ENCODE assay signal across 24 mouse cellular contexts in genomic region chr10:76693446-76693845, GRCm38 (mm10). TPM values are rescaled to one million over a fixed set of nuclear protein-coding genes. Genes with fewer than 3 reads are reported as not detected.
DNase-seq lines count a peak whose midpoint lies in the region; ATAC-seq and TF ChIP-seq lines count a peak whose summit lies in the region.
"Had no signal": no experiment of that assay in that cellular context is flagged by ENCODE, and none has a peak within 500 bp of the region (broad histone marks: within the 10 kb centered on the region; RNA-seq: fewer than 3 reads in every experiment).

No protein-coding gene starts in this region.

- no peak for ATAC-seq in stomach, embryonic 14.5 days (ENCODE audit: insufficient number of reproducible peaks, insufficient read depth, low FRiP score, low read depth)
- ATAC-seq in stomach, postnatal 0 days (ENCODE audit: low FRiP score, low TSS enrichment), result no peak
- ATAC-seq in stomach, embryonic 16.5 days (ENCODE audit: insufficient read depth, low FRiP score), result no peak
- ATAC-seq: activated CD4-positive, CD25-positive, alpha-beta regulatory T cell, adult 4 months; CD4-positive, CD25-positive, alpha-beta regulatory T cell, adult 4 months; forebrain, embryonic 14.5 days; forebrain, embryonic 16.5 days; Patski had no signal

- H3K36me3 ChIP-seq in stomach, embryonic 14.5 days (ENCODE audit: control insufficient read depth, insufficient read depth, low read length), result no peaks in the 10 kb centered on the region
- no peaks in the 10 kb centered on the region for H3K36me3 ChIP-seq in stomach, postnatal 0 days (ENCODE audit: control insufficient read depth, insufficient read depth, low read length)
- no peaks in the 10 kb centered on the region for H3K36me3 ChIP-seq in stomach, embryonic 16.5 days (ENCODE audit: control insufficient read depth, insufficient read depth, low read length)
- H3K36me3 ChIP-seq: embryonic facial prominence, embryonic 10.5 days; embryonic facial prominence, embryonic 12.5 days; G1E had no signal

- no peaks in the 10 kb centered on the region for H3K27me3 ChIP-seq in stomach, embryonic 14.5 days (ENCODE audit: control insufficient read depth, insufficient read depth, low read length)
- no peaks in the 10 kb centered on the region for H3K27me3 ChIP-seq in stomach, postnatal 0 days (ENCODE audit: control insufficient read depth, insufficient read depth, low read length)
- H3K27me3 ChIP-seq in stomach, embryonic 16.5 days (ENCODE audit: control insufficient read depth, insufficient read depth, low read length), result no peaks in the 10 kb centered on the region
- H3K27me3 ChIP-seq: embryonic facial prominence, embryonic 12.5 days had no signal

- no peak overlapping the region for H3K9ac ChIP-seq in stomach, embryonic 14.5 days (replicated peaks; ENCODE audit: low read depth, low read length)
- no peak overlapping the region for H3K9ac ChIP-seq in stomach, postnatal 0 days (ENCODE audit: low read length)
- H3K9ac ChIP-seq in stomach, embryonic 16.5 days (ENCODE audit: low read length), result no peak overlapping the region
- H3K9ac ChIP-seq: embryonic facial prominence, embryonic 12.5 days had no signal

- peak overlapping the region; percentile 49; the same call in 1 of the 2 replicates for H3K27ac ChIP-seq in stomach, embryonic 14.5 days (ENCODE audit: low read length)
- no peak overlapping the region for H3K27ac ChIP-seq in stomach, postnatal 0 days (replicated peaks)
- peak overlapping the region; percentile 85; the same call in 1 of the 2 replicates for H3K27ac ChIP-seq in stomach, embryonic 16.5 days (ENCODE audit: low read length)
- H3K27ac ChIP-seq: embryonic facial prominence, embryonic 10.5 days; embryonic facial prominence, embryonic 12.5 days had no signal

- H3K4me2 ChIP-seq in stomach, embryonic 14.5 days (replicated peaks; ENCODE audit: low read depth, low read length), result no peak overlapping the region
- H3K4me2 ChIP-seq in stomach, postnatal 0 days (replicated peaks; ENCODE audit: low read depth), result no peak overlapping the region
- H3K4me2 ChIP-seq in stomach, embryonic 16.5 days (ENCODE audit: low read depth, low read length), result no peak overlapping the region
- H3K4me2 ChIP-seq: embryonic facial prominence, embryonic 12.5 days had no signal

- H3K4me3 ChIP-seq in stomach, embryonic 14.5 days (ENCODE audit: low read depth, low read length), result no peak overlapping the region
- H3K4me3 ChIP-seq in stomach, postnatal 0 days (ENCODE audit: low read depth, low read length), result no peak overlapping the region
- no peak overlapping the region for H3K4me3 ChIP-seq in stomach, embryonic 16.5 days (replicated peaks; ENCODE audit: low read length)
- H3K4me3 ChIP-seq: embryonic facial prominence, embryonic 10.5 days; embryonic facial prominence, embryonic 12.5 days had no signal

- no peaks in the 10 kb centered on the region for H3K9me3 ChIP-seq in stomach, embryonic 14.5 days (ENCODE audit: control insufficient read depth, low read depth, low read length)
- H3K9me3 ChIP-seq in stomach, postnatal 0 days (ENCODE audit: control insufficient read depth, low read length), result no peaks in the 10 kb centered on the region
- H3K9me3 ChIP-seq in stomach, embryonic 16.5 days (replicated peaks; ENCODE audit: control insufficient read depth, low read length), result no peaks in the 10 kb centered on the region
- H3K9me3 ChIP-seq: embryonic facial prominence, embryonic 10.5 days; embryonic facial prominence, embryonic 12.5 days; G1E had no signal

- 76% methylated on average over 2 of the region's 2 CpGs for WGBS in stomach, embryonic 14.5 days
- 73% methylated on average over 2 of the region's 2 CpGs for WGBS in stomach, postnatal 0 days
- 78% methylated on average over 2 of the region's 2 CpGs for WGBS in stomach, embryonic 16.5 days

- peaks cover 14% of the 10 kb centered on the region; the same call in 1 of the 2 replicates for H3K4me1 ChIP-seq in stomach, embryonic 14.5 days (ENCODE audit: control insufficient read depth, insufficient read depth, low read length)
- H3K4me1 ChIP-seq in stomach, postnatal 0 days (replicated peaks; ENCODE audit: control insufficient read depth, insufficient read depth), result no peaks in the 10 kb centered on the region
- H3K4me1 ChIP-seq in stomach, embryonic 16.5 days (ENCODE audit: control insufficient read depth, insufficient read depth, low read length), result peaks cover 5% of the 10 kb centered on the region; the same call in 1 of the 2 replicates
- H3K4me1 ChIP-seq: embryonic facial prominence, embryonic 10.5 days; embryonic facial prominence, embryonic 12.5 days had no signal

- no peak for TF ChIP-seq CTCF in stomach, postnatal 0 days (IDR thresholded peaks at IDR 0.05; ENCODE audit: low read depth)

- DNase-seq in heart, adult 11 months, result peak; percentile 89
- no peak for DNase-seq in heart, postnatal 4 days
- no peak for DNase-seq in stomach, postnatal 0 days (ENCODE audit: low spot score)
- DNase-seq in Muller cell, postnatal 12 days (ENCODE audit: inconsistent ontology term), result peak; percentile 7
- DNase-seq in thymus, adult 18-20 months, result no peak
- no peak for DNase-seq in kidney, adult 9 months
- DNase-seq: adrenal gland, adult 8-10 months; adrenal gland, postnatal 14 days; adrenal gland, postnatal 36 days; cerebellum, adult 11-12 months; cerebellum, adult 2 months; cerebellum, adult 9-10 months; cerebellum, postnatal 10 days; cerebellum, postnatal 25 days had no signal

- TF ChIP-seq EP300 in stomach, postnatal 0 days (optimal IDR thresholded peaks at IDR 0.05), result no peak

RNA-seq across cellular contexts. Expression of gene Col6a1, which starts 32.5 kb away (rescaled TPM):
- total RNA-seq in heart, postnatal 4 days (2021), result 100 to 1,000 TPM; 153 to 163 TPM
- 275 and 292 TPM in 2 replicates for polyA plus RNA-seq in stomach, embryonic 14.5 days (2014; fragmentation: Nextera tagmentation; extraction: Ambion mirVana)
- 169 and 175 TPM in 2 replicates for polyA plus RNA-seq in stomach, postnatal 0 days (2015; fragmentation: Nextera tagmentation; extraction: Ambion mirVana)
- polyA plus RNA-seq in stomach, embryonic 16.5 days (2015; fragmentation: Nextera tagmentation; extraction: Ambion mirVana), result 433 and 468 TPM in 2 replicates
- polyA plus RNA-seq: activated CD4-positive, CD25-positive, alpha-beta regulatory T cell, adult 4 months; CD4-positive, CD25-positive, alpha-beta regulatory T cell, adult 4 months; G1E had no signal

Comparison
In these comparisons a context has a peak if more than half of its experiments do, and no peak if none do; other contexts are left out.
1. DNase-seq: peak in heart, adult 11 months (single experiment) and Muller cell, postnatal 12 days (single experiment); none in heart, postnatal 4 days (single experiment), stomach, postnatal 0 days (single experiment), thymus, adult 18-20 months (0 of 2) and kidney, adult 9 months (single experiment).